Mouse (Mus musculus) midbrain, postnatal 0 days (tissue): ENCODE results near the gene Olfr402. TPM values are rescaled to one million over a fixed set of nuclear protein-coding genes. Genes with fewer than 3 reads are reported as not detected.
A peak's percentile ranks its signal among the peaks of the same experiment; 100 is the strongest.
"Not testable (repeated sequence)": the region's sequence is repeated elsewhere in the genome, so short reads cannot be mapped to it uniquely, and the experiment has no call there.

Experiments
- ATAC-seq: fragments of 200-750 bp; cut with Nextera tagmentation; 2 replicates; pipeline ENCODE4 v1.8.0; 2017; ENCODE audit warnings: moderate number of reproducible peaks, mild to moderate bottlenecking, moderate TSS enrichment, moderate library complexity; ENCODE audit not compliant: low FRiP score
- DNase-seq: peaks from one replicate; pipeline ENCODE4 v3.0.0-alpha.2; 2015; ENCODE audit warnings: low spot score
- H3K27ac ChIP-seq: fragments of 300-500 bp; sonication (generic); 2 replicates; pipeline ENCODE4 v1.5.1; 2014; ENCODE audit warnings: low read depth, mild to moderate bottlenecking, low read length, mixed read lengths
- H3K27me3 ChIP-seq: fragments of 300-500 bp; sonication (generic); 2 replicates; pipeline ENCODE4 v1.6.1; 2014; ENCODE audit warnings: low read length, control low read depth, mixed read lengths; ENCODE audit not compliant: insufficient read depth
- H3K36me3 ChIP-seq: fragments of 300-500 bp; sonication (generic); 2 replicates; pipeline ENCODE4 v1.6.1; 2014; ENCODE audit warnings: low read length, control low read depth, mixed read lengths; ENCODE audit not compliant: insufficient read depth
- H3K4me1 ChIP-seq: fragments of 300-500 bp; sonication (generic); 2 replicates; pipeline ENCODE4 v1.6.1; 2014; ENCODE audit warnings: mild to moderate bottlenecking, control low read depth, antibody characterized with exemption, low read length, mixed read lengths; ENCODE audit not compliant: insufficient read depth
- H3K4me2 ChIP-seq: fragments of 300-500 bp; sonication (generic); 2 replicates; pipeline ENCODE4 v1.6.1; 2014; ENCODE audit warnings: low read depth, mild to moderate bottlenecking, low read length, mixed read lengths; ENCODE audit not compliant: poor library complexity, severe bottlenecking
- H3K4me3 ChIP-seq: fragments of 300-500 bp; sonication (generic); 2 replicates; pipeline ENCODE4 v1.5.1; 2014; ENCODE audit warnings: low read depth, mild to moderate bottlenecking, low read length, moderate library complexity
- H3K9ac ChIP-seq: fragments of 300-500 bp; sonication (generic); replicated peaks from 2 replicates; pipeline ENCODE4 v1.6.1; 2014; ENCODE audit warnings: mild to moderate bottlenecking, low read length, moderate library complexity, mixed read lengths; ENCODE audit not compliant: poor library complexity, severe bottlenecking
- H3K9me3 ChIP-seq: fragments of 300-500 bp; sonication (generic); 2 replicates; pipeline ENCODE4 v1.6.1; 2016; ENCODE audit warnings: low read length, control low read depth
- CTCF ChIP-seq: IDR thresholded peaks from 2 replicates; pipeline ENCODE4 v1.5.1; 2016; ENCODE audit warnings: antibody characterized with exemption, mild to moderate bottlenecking
- WGBS: fragments of 180-500 bp; shearing (Covaris S2); extraction: QIAGEN DNeasy Blood & Tissue Kit; methylation state at CpG from one replicate; pipeline ENCODE4 v1.1.7; 2014; 5-methylcytosine and 5-hydroxymethylcytosine counted together
- polyA plus RNA-seq: library from polyadenylated mRNA; unstranded; fragments of >200 nt; fragmentation: Nextera tagmentation; extraction: Ambion mirVana; gene quantifications from 2 replicates; pipeline ENCODE4 v1.2.1, GENCODE M21; 2015
- total RNA-seq: library from RNA; depleted of rRNA; stranded (reverse); fragments of >200 nt; gene quantifications from 2 replicates; pipeline ENCODE4 v1.2.3, GENCODE M21; 2014; rRNA removed

The Olfr402 gene
- total RNA-seq (not detected in 2 replicates), polyA plus RNA-seq (not detected in 2 replicates)

DNA sequence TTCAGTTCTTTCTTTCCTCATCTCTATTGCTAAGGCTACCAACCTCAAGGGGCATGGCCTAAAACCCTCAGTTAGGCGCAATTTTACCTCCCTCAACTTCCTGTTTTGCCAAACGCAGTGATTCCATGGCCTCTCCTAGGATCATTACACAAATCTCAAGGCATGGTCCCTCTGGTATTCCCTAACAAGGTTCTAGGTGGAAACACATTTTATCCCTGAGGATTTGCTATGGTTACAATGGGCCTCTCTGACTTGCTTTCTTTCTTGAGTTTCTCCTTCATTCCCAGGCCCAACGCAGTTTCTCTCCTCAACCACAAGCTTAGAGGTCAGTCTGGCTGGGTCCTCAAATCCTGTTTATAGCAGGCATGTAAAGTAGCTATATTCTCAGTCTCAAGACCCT, at the start of gene Olfr402:
TSS of gene Olfr402 (plus strand) at position 301 of the 400 bp plus-strand sequence.
- WGBS = 52% methylated on average over 3 of the region's 3 CpGs
- H3K9ac ChIP-seq = no peak within 1 kb of the TSS

DNA sequence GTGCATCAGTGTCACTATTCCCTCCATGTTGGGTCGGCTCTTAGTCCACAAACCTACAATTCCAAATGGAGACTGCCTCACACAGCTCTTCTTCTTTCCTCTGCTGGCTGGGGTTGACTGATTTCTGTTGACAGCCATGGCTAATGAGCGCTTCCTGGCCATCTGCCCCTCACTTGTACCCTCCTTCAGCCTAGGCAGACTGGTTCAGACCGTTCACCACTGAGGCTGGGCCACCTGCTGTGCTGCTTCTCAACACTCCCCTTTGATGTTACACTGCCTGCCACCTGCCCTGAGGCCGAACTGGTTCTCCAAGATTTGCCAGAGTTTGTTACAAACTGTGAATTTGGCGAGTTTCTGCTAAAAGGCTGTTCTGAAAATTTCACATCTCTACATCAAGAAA, 48.3 kb upstream of the Olfr402 start:
- no peaks in the 10 kb centered on the region for H3K36me3 ChIP-seq
- no peak overlapping the region for H3K4me3 ChIP-seq
- no peak overlapping the region for H3K9ac ChIP-seq
- TF ChIP-seq CTCF = no peak
- H3K27me3 ChIP-seq = no peaks in the 10 kb centered on the region
- 44% methylated on average over 5 of the region's 5 CpGs for WGBS
- no peaks in the 10 kb centered on the region for H3K4me1 ChIP-seq
- no peak for ATAC-seq
- H3K4me2 ChIP-seq = no peak overlapping the region
- H3K27ac ChIP-seq = no peak overlapping the region
- peaks cover 10% of the 10 kb centered on the region; the same call in 1 of the 2 replicates for H3K9me3 ChIP-seq
- DNase-seq = peak; percentile 30

More for the DNA sequence above, at the start of gene Olfr402:
- Histone ChIP-seq H3K4me2 (no peak within 1 kb of the TSS), H3K4me3 (no peak within 1 kb of the TSS), H3K36me3 (no peaks in the 10 kb centered on the region), H3K27ac (no peak within 1 kb of the TSS), H3K4me1 (no peaks in the 10 kb centered on the region), H3K27me3 (no peaks in the 10 kb centered on the region), H3K9me3 (peaks cover 19% of the 10 kb centered on the region)
- ATAC-seq = no peak
- TF ChIP-seq CTCF = no peak
- DNase-seq = no peak

DNA sequence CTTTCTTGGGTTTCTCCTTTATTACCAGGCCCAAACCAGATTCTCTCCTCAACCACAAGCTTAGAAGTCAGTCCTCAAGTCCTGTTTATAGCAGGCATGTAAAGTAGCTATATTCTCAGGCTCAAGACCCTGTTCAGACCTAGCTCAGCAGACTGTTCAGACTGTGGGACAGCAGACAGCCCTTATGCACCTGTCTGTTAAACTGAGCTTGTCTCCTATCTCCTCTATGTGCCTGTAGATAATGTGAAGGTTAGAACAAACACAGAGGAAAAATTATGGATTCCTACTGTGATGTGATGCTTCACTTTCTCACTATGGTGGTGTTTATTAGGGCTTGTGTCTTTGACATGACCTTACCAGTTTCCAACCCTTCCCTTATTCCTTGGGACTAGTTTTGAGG, 39.9 kb upstream of the Olfr402 start, which contains the start of gene Olfr401:
TSS of gene Olfr401 (plus strand) at position 301 of the 400 bp plus-strand sequence.
- Histone ChIP-seq H3K9ac (no peak within 1 kb of the TSS), H3K4me2 (no peak within 1 kb of the TSS), H3K4me1 (no peaks in the 10 kb centered on the region), H3K36me3 (no peaks in the 10 kb centered on the region), H3K27me3 (no peaks in the 10 kb centered on the region), H3K9me3 (peaks cover 20% of the 10 kb centered on the region; the same call in 1 of the 2 replicates), H3K4me3 (no peak within 1 kb of the TSS), H3K27ac (no peak within 1 kb of the TSS)
- no peak for TF ChIP-seq CTCF
- DNase-seq = no peak
- no peak for ATAC-seq

DNA sequence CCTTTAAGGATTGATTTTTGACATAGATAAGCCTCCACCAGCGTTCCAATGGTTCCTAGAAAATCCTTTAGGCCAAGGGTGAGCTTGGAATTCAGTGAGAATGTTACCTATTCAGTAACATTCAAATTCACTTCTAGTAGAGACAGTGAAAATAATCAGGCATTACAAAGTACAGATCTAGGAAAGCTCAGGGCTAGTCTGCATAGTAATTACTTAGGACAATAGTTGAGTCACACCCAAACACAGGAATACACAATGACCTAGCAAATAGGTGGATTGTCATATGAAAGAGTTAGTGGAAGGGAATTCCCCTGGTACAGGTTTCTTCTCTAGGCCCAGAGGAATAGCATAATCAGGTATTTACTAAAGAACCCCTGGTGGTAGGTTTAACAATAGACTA, 13.3 kb upstream of the Olfr402 start:
- not testable (repeated sequence) for H3K36me3 ChIP-seq, H3K9ac ChIP-seq, H3K4me3 ChIP-seq, ATAC-seq, H3K27ac ChIP-seq, H3K4me1 ChIP-seq, DNase-seq, H3K4me2 ChIP-seq, H3K27me3 ChIP-seq
- H3K9me3 ChIP-seq = peaks cover 37% of the 10 kb centered on the region
- WGBS = 36% methylated on average over 1 of the region's 1 CpGs

DNA sequence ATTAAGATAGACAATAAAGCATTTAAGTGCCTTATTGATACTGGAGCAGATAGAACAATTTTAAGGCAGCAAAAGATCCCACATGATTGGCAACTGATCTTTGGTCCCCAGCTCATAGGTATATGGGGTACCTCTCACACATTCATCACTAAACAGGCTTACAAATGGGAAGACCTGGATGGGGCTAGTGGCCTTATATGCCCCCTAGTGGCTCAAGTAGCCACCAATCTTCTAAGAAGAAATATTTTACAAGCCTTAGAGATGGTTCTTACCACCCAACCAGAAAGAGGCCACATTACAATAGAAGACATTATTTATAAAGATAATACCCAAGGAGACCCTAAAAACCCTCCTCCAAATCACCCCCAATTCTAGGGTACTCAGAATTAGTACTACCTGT, 7.5 kb upstream of the Olfr402 start:
- Histone ChIP-seq H3K4me2 (no peak overlapping the region), H3K36me3 (no peaks in the 10 kb centered on the region), H3K9ac (no peak overlapping the region), H3K9me3 (peaks cover 31% of the 10 kb centered on the region), H3K4me1 (no peaks in the 10 kb centered on the region), H3K27me3 (no peaks in the 10 kb centered on the region), H3K27ac (no peak overlapping the region), H3K4me3 (no peak overlapping the region)
- TF ChIP-seq CTCF = no peak
- DNase-seq (no peak), ATAC-seq (no peak)

DNA sequence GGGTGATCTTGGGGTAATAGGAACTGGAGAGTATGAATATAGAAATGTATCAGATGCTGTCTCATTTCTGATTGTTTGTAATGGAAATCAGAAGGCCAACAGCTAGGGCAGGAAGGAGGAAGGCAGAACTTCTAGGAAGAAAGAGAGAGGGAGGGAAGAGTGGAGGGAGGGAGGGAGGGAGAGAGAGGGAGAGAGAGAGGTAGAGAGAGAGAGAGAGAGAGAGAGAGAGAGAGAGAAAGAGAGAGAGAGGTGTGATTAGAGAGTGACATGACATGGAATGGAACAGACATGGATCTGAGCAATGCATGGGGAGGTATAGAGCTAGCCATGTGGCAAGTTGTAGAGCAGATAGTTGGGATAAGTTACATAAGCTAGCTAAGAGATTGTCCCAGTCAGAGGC, 15.4 kb downstream of the Olfr402 start:
- DNase-seq = no peak
- H3K4me3 ChIP-seq = no peak overlapping the region
- no peaks in the 10 kb centered on the region for H3K4me1 ChIP-seq
- H3K36me3 ChIP-seq = no peaks in the 10 kb centered on the region
- H3K9ac ChIP-seq = no peak overlapping the region
- no peak overlapping the region for H3K27ac ChIP-seq
- H3K9me3 ChIP-seq = peaks cover 4% of the 10 kb centered on the region; the same call in 1 of the 2 replicates
- no peaks in the 10 kb centered on the region for H3K27me3 ChIP-seq
- no peak for ATAC-seq
- no peak for TF ChIP-seq CTCF
- H3K4me2 ChIP-seq = no peak overlapping the region
